Mouse (Mus musculus) retina, adult 2 months (tissue): ENCODE data around the gene Slc17a2.
A peak's percentile ranks its signal among the peaks of the same experiment; 100 is the strongest.

Source experiments
- DNase-seq: peaks from one replicate; pipeline ENCODE4 v3.0.0-alpha.2; 2012; ENCODE audit warnings: low read depth, low spot score

Slc17a2 gene

DNA sequence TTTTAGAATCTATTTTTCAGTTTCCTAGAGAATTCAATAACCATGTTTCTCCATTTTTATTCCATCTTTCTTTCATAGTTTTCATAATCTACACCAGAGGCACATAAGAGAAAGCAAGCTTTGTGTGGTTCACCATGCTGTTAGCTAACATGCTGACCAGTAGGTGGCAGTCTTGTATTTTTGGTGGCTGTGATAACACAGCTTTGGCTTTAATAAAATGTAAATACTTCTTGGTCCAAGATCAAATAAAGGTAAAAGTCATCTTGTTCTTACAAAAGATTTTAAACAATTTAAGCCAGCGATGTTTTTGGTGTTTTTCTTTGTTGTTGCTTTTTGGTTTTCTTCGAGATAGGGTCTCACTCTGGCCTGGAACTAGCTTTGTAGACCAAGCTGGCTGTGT lies 14.3 kb upstream of the Slc17a2 start:
- DNase-seq: peak; percentile 59

- no peak for DNase-seq
Observed at GRCm38 (mm10) chr13:23799405-23799804, 7.4 kb upstream of the Slc17a2 start.

- DNase-seq: no peak
Observed at GRCm38 (mm10) chr13:23804532-23804931, 2.3 kb upstream of the Slc17a2 start.

DNA sequence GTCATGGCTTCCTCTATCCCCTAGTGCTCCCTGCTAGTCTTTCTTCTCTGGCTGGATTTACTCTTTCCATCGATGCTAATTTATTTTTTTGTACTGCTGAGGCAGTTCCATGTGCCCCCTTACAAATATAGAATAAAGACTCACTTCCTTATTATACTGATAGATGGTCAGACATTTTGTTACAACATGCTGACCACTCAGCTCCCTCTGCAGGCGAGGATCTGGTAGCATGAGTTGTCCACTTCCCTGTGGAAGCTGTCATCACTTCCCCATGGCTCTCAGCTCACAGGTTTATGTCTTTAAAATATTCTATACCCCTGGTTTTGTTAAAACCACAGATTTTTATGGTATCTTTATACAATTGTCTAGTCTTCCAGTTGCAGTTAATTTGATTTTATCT lies 9.4 kb downstream of the Slc17a2 start:
- no peak for DNase-seq

DNA sequence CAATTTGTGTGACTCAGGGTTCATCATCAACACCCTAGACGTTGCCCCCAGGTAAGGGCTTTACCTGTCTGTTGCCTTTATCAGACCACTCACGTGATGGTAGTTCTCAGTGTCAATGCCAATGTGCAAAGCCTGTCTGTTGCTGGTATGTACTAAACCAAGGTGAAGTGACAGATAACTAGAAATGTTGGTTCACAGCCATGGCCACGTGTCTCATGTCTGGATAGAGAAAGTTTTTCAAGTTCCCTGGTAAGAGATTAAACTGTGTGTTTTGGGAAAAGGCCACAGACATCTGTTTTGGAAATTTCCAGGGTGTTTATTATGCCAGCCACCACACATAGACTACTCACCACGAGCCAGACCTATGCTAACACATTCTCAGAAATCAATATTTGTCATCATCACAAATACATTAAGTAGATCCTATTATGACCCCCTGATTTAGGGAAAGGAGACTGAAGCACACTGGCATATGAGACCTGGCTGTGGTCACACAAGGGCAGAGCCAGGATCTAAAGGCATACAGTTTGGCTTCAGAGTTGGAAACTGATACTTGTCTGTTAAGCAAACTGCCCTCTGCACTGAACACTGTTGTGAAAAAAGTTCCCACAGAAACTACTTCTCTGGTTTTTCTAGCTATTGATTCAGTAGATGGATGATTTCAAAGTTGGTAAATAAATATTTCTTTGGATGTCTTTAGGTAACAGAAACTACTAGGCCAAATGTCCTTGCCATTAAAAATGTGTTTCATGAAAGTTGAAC lies 13.6 kb downstream of the Slc17a2 start:
- no peak for DNase-seq

GRCm38 (mm10) chr13:23822213-23822612 lies 15.4 kb downstream of the Slc17a2 start:
- DNase-seq: no peak

DNA sequence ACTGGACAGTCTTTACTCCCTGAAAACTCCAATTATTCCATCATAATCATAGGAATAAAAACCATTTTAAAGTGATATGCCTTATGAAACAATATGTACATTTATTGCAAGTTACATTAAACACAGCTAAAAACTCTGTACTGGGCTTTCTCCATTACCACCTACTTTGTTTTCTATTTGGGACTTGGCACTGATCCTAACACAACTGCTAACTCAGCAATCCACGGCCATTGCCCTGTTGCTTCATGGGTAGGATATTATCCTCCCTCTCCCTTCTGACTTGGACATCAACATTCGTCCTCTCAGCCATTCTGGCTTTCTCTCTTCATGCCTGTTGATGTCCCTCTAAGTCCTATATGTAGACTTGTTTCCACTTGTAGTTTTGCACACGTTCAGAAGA lies 19.8 kb downstream of the Slc17a2 start:
- no peak for DNase-seq

DNA sequence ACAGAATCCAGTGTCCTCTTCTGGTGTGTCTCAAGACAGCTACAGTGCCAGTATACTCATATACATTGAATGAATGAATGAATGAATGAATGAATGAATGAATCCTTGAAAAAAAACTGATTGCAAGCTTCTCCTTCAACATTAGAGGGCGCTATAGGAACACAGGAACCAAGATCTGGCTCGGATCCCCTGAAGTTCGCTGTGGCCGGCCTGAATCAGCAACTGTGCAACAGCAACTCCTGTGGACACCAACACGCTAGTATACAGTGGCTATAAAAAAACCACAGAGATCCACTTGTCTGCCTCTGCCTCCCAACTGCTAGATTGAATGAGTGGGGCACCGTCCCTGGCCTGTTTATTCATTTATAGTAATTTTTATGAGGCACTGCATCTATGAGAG lies 26.3 kb downstream of the Slc17a2 start:
- peak; percentile 46 for DNase-seq

DNA sequence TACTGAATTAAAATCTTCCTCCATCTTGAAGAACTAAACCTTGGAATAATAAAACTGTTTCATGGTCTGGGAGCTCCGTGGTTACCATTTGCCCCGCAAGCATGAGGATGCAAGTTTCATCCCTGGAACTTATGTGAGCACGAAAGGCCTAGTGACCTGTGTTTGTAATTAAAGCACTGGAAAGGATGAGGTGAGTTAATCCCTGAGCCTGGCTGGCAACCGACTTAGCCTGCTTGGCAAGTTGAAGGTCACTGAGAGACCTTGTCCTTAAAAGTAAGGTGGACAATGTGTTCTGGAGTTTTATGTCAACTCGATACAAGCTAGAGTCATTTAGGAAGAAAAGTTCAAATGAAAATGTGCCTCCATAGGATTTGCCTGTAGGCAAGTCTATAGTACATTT lies 28.0 kb downstream of the Slc17a2 start:
- peak; percentile 68 for DNase-seq

DNA sequence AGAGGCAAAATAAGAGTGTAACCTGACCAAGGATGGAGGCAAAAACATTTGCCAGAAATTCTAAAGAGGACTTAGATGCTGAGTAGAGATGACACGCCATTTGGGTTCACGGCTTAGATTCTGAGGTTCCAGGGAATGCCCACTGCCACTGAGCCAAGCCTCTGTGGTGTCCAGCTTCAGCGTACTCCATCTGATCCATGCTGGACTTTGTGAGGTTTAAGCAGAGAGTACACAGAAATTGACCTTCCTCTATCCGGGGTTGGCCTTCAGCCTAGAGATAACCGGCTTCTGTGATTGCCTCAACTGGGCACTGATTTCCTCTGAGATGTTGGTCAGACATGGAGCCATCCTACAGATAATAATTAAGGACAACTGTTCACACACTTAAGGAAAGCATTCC lies 29.8 kb downstream of the Slc17a2 start:
- DNase-seq: no peak

DNA sequence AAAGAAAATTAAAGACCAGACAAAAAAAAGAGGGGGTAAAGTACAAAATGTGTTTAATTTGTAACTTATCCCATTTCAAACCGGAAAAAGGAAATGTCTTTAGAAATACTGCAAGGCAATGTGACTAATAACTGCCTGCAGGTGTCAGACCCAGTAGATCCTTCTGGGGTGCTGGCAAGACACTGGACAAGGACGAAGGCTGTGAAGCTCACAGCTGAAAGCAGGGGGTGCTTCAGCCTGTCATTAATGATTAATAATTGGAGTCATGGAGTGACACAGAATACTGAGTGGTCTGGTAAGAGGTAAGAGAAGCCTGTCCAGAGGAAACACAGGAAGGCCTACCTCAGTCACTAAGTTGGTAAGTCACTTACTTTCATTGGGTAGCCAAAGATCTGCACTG lies 32.5 kb downstream of the Slc17a2 start, which contains the start of gene Slc17a3:
Slc17a3 (plus strand) TSS at position 127 of the 400 bp plus-strand sequence.
- no peak for DNase-seq

DNA sequence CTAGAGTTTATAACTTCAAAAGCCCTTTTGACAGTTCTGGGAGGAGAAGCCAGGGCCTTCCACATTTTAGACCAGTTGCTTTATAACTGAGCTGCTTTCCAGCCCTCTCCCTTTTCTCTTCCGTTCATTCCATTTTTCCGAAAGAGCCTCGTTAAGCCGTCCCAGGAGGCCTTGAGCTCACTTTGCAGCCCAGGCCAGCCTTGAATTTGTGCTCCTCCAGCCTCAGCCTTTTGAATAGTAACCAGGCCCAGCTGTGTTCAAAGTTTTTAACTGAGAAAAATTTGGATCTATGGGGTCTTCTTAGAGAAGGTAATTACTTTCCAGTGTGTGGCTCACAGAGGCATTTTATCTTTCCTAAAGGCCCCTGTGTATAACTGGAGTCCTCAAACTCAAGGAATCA lies 39.1 kb downstream of the Slc17a2 start:
- DNase-seq: no peak

DNA sequence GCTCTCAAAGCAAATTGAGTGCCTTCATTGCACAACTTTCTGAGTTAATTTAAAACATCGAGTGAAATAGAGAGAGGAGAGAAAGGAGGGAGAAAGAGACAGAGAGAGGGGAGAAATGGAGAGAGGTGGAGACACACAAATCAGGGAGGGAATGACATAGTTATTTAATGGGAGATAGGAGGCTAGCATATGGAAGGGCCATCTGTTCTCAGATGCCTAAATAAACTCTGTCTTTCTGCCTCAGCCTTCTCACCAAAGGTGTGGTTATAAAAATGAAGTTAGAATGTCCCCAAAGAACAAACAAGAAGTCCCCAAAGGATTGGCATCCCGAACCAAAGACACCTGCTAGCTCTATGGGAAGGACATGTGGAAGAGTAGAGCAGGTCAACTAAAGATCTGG lies 42.5 kb downstream of the Slc17a2 start:
- no peak for DNase-seq

- DNase-seq: no peak
Observed at GRCm38 (mm10) chr13:23856401-23856800, 49.6 kb downstream of the Slc17a2 start.

DNA sequence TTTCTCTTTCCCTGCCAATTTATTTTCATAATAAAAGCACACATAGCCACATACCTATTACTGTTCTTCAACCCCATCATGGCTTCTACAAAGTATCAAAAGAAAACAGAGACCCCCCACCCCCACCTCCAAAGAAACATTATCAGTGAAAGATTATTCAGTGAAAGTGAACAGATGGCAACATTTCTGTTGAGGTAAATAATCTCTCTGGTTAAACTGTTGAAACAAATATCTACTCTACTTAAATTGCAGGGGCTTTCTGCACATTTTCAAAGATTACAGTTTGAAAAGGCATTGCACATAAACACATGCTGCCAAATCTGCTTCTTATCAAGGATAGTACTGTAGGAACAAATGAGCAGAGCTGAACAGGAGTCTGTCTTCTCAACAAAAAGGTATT lies 55.0 kb downstream of the Slc17a2 start:
- no peak for DNase-seq

- no peak for DNase-seq
Observed at GRCm38 (mm10) chr13:23864711-23865110, 57.9 kb downstream of the Slc17a2 start.

- no peak for DNase-seq
Observed at GRCm38 (mm10) chr13:23866086-23866710, 59.4 kb downstream of the Slc17a2 start.

DNA sequence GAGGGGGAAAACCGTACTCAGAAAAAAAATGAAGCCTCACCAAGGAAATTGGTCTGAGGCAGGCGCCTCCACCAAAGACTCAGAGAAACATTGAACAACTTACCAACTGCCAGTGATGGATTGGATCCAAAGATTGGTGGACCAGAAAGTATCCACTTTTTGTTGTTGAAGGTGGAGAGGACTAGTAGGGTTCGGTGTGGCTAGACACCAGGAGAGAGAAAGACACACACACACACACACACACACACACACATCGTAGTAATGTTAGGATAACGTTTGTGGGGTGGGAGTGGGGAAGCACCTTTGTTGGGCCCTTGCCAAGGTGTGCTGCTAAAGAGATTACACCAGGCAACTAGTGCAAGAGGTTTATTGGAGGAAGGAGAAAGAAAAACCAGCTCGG lies 60.2 kb downstream of the Slc17a2 start:
- no peak for DNase-seq

- no peak for DNase-seq
Observed at GRCm38 (mm10) chr13:23867405-23867804, 60.6 kb downstream of the Slc17a2 start, which contains the start of gene Slc17a1. Gene Slc17a1, plus strand, starts transcription at chr13:23867750.

- DNase-seq: no peak
Observed at GRCm38 (mm10) chr13:23868790-23869533, 62.2 kb downstream of the Slc17a2 start.

- no peak for DNase-seq
Observed at GRCm38 (mm10) chr13:23869996-23870395, 63.2 kb downstream of the Slc17a2 start.

- no peak for DNase-seq
Observed at GRCm38 (mm10) chr13:23873141-23873540, 66.3 kb downstream of the Slc17a2 start.
